Mouse (Mus musculus) retina, postnatal 7 days (tissue): ENCODE results near the gene Sez6l.

Experiments
- DNase-seq: peaks from one replicate; pipeline ENCODE4 v3.0.0-alpha.2; 2012; ENCODE audit warnings: low read depth, low spot score

Sez6l gene

GRCm38 (mm10) chr5:112498921-112499917, 77.8 kb downstream of the Sez6l start:
- DNase-seq, result no peak

GRCm38 (mm10) chr5:112496753-112497369, 80.1 kb downstream of the Sez6l start:
- DNase-seq, result no peak

- peak; percentile 27 for DNase-seq
Observed at GRCm38 (mm10) chr5:112493492-112493891, 83.5 kb downstream of the Sez6l start.

GRCm38 (mm10) chr5:112491489-112491888, 85.5 kb downstream of the Sez6l start:
- no peak for DNase-seq

- DNase-seq, result no peak
Observed at GRCm38 (mm10) chr5:112488101-112488776, 88.7 kb downstream of the Sez6l start.

GRCm38 (mm10) chr5:112487504-112487903, 89.5 kb downstream of the Sez6l start:
- no peak for DNase-seq

GRCm38 (mm10) chr5:112486415-112486814, 90.6 kb downstream of the Sez6l start:
- no peak for DNase-seq

GRCm38 (mm10) chr5:112484924-112485715, 91.9 kb downstream of the Sez6l start:
- DNase-seq, result no peak

GRCm38 (mm10) chr5:112483030-112483429, 94.0 kb downstream of the Sez6l start:
- DNase-seq, result no peak

- no peak for DNase-seq
Observed at GRCm38 (mm10) chr5:112482551-112482950, 94.4 kb downstream of the Sez6l start.

- DNase-seq, result no peak
Observed at GRCm38 (mm10) chr5:112481946-112482410, 95.0 kb downstream of the Sez6l start.

GRCm38 (mm10) chr5:112473453-112473852, 103.5 kb downstream of the Sez6l start:
- no peak for DNase-seq

GRCm38 (mm10) chr5:112470144-112470543, 106.8 kb downstream of the Sez6l start:
- no peak for DNase-seq

- no peak for DNase-seq
Observed at GRCm38 (mm10) chr5:112468986-112469581, 107.9 kb downstream of the Sez6l start.

GRCm38 (mm10) chr5:112466331-112466730, 110.7 kb downstream of the Sez6l start:
- DNase-seq, result no peak

- DNase-seq, result no peak
Observed at GRCm38 (mm10) chr5:112459903-112460302, 117.1 kb downstream of the Sez6l start.

GRCm38 (mm10) chr5:112454966-112455555, 121.9 kb downstream of the Sez6l start:
- DNase-seq, result peak; percentile 11

GRCm38 (mm10) chr5:112453088-112453487, 123.9 kb downstream of the Sez6l start:
- no peak for DNase-seq

GRCm38 (mm10) chr5:112448747-112449440, 128.1 kb downstream of the Sez6l start, which contains the start of gene Gm6588:
Gm6588 (plus strand) TSS chr5:112449426.
- DNase-seq, result no peak

- DNase-seq, result no peak
Observed at GRCm38 (mm10) chr5:112438535-112438934, 138.4 kb downstream of the Sez6l start.
